Mouse (Mus musculus) liver (tissue): ENCODE measurements around the gene Dll4.
A peak's percentile ranks its signal among the peaks of the same experiment; 100 is the strongest.

Source experiments
- DNase-seq: peaks from one replicate; pipeline ENCODE4 v3.0.0-alpha.2; 2020; ENCODE audit warnings: mixed read lengths

The Dll4 gene

DNA sequence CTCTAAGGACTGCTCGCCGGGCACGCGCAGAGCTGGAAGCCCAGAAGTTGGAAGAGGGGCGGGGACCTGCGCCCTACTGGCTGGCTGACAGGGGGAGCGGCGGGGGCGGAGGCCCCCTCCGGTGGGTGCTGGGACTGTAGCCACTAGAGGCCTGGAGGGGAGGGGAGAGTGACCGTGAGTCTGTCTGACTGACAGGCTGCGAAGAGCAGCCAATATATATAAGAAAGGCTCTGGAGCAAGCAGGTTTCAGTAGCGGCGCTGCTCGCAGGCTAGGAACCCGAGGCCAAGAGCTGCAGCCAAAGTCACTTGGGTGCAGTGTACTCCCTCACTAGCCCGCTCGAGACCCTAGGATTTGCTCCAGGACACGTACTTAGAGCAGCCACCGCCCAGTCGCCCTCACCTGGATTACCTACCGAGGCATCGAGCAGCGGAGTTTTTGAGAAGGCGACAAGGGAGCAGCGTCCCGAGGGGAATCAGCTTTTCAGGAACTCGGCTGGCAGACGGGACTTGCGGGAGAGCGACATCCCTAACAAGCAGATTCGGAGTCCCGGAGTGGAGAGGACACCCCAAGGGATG is at the start of gene Dll4:
Gene Dll4 (plus strand): TSS at position 217 of the 576 bp plus-strand sequence.
- DNase-seq: peak; percentile 46

DNA sequence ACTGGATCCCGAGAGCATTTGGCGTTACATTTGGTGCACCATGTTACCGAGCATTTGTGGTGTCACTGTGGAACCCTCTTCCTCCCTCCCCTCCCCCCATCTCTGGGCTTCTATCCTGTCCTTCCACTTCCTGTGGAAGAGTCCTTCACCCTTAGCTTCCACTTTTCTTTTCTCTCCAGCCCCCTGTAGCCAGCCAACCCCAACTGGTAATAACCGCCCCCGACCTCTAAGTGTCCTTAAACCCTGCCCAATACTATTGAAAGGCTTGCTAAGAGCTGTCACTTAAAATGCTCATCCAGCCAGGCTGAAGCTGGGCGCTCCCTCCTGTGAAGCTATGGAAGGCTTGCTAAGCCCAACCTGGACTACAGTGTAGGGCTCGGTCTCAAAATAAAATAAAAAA is 48.7 kb upstream of the Dll4 start:
- DNase-seq: no peak

DNA sequence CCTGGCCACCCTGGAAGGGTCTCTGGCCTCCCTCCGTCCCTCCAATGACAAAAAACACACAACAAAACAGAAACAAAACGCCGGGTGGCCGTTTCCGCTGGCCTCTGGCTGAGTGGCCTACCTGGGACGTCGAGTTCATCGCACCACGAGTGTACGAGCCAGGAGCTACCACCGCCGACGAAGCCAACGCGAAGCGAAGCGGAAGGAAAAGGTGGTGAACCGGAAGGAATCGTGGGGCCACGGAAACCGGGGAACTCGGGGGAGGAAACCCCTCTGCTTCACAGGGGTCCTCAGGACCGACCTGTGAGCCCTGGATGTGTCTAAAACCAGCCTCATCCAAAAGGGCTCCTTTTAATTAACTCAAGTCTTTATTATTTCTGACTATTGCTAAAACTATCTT is 47.8 kb upstream of the Dll4 start:
- no peak for DNase-seq

DNA sequence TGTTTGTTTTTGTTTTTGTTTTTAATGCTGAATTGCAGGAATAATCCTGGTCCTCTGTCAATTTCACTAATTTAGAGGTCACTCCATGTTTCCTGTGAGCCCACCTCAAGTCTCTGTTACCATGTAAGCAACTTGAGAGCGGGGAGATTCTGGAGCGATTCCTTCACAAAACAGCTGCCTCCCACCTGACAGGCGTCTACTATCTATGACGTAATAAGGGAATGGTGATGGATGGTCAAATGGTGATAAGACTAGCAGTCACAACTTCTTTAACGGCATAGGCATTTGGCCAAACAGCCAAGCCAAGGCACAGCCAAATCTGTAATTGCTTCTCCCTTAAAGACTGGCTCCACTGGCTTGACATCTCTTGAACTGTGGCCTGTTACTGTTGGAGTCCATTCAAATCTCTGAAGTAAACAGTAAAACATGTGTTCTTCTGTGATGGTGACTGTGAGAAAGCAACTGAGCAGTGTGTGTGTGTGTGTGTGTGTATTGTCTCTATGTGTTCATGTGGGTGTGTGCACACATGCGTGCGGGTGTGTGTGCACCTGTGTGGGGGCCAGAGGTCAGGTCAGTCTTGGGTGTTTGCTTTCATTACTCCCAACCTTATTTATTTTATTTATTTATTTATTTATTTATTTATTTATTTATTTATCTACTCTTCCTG is 43.6 kb upstream of the Dll4 start:
- DNase-seq: no peak

DNA sequence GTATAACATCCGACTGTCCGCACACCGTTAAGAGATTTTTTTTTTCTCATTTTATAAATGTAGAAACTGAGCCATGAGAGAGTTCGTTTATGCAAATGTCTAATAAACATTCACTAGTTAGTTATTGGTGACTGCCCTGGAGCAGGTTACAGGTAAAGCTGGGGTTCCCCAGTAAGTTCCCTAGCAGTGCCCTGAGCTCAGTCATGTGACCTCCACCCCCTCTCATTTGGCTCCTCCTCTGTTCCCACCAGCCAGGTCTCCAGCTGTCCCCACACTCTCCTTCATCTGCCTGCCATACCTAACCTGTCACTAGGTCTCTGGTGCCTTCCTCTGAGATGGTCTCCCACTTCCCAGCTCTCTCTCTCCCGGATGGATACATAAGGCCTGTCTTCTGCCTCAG is 38.2 kb upstream of the Dll4 start:
- no peak for DNase-seq

DNA sequence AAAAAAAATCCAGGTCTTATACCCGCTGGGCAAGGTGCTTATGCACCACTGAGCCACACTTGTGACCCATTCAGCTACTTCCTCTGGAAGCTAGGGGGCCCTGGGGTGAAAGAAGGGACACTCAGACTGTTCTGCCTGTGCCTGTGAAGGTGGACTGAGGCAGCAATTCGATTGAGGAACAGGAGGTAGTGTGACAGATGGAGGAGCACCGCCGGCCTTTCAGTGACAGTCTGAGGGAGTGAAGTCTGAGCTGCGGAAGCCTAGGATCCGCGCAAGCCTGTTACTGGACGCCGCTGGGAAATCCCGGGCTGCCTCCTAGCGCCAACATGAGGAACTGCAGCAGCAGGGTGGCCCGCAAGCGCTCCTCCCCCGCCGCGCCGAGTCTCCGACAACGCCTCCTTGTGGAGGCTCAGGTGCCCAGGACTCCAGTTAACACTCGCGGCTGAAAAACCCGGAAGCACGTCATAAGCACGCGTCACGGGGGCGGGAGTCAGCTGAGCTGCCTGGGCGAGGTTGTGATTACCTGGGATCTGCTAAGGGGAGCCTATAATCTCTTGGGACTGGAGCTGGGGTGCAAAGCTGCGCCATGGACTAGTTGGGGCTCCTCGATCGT is 37.2 kb upstream of the Dll4 start, which contains the start of gene Vps18:
Gene Vps18 (plus strand): TSS at position 471 of the 613 bp plus-strand sequence.
- DNase-seq: peak; percentile 97

DNA sequence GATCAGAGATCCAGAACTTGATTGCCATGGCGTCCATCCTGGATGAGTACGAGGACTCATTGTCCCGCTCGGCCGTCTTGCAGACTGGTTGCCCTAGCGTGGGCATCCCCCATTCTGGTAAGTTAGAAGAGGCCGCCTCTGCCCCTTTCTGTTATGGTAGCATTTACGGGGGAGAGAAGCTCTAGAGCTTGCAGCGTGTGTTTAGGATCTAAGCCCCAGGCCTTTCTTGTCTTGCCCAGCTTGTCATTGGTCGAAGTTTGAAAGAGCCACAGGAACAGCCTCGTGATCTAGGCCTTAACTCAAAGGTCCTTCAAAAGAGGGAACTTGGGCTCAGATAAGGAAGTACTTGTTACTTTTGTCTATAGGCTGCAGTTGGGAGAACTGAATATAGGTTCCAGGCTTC is 36.6 kb upstream of the Dll4 start:
- DNase-seq: no peak

DNA sequence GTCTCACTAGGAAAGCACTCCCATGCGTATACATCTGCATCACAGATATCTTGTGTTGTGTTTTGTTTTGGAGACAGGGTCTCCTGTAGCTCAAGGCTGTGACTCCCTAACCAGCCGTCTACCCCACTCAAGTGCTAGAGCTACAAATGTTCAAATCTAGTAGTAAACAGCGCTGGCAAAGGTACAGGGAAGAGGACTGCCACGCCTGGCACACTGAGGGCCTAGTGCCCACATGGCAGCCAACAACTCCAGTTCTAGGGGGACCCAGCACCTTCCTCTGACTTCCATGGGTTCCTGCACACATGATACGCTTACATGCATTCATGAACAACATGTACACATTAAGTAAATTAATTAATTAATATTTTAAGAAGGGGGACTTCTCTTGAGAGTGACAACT is 33.3 kb upstream of the Dll4 start:
- DNase-seq: no peak

DNA sequence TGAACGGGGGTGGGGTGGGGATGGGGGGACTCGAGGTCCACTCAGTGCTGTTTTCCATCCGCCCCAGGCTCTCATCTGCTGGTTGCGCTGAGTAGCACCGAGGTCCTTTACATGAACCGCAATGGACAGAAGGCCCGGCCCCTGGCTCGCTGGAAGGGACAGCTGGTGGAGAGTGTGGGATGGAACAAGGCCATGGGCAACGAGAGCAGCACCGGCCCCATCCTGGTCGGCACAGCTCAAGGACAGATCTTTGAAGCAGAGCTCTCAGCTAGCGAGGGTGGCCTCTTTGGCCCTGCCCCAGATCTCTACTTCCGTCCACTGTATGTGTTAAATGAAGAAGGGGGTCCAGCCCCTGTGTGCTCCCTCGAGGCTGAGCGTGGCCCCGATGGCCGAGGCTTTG is 32.7 kb upstream of the Dll4 start:
- DNase-seq: no peak

DNA sequence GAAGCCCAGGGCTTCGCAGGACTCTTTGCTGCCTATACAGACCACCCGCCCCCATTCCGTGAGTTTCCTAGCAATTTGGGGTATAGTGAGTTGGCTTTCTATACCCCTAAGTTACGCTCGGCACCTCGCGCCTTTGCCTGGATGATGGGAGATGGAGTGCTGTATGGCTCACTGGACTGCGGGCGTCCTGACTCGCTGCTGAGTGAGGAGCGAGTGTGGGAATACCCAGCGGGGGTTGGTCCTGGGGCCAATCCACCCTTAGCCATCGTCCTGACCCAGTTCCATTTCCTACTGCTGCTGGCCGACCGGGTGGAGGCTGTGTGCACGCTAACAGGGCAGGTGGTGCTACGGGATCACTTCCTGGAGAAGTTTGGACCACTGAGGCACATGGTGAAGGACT is 32.3 kb upstream of the Dll4 start:
- DNase-seq: no peak

DNA sequence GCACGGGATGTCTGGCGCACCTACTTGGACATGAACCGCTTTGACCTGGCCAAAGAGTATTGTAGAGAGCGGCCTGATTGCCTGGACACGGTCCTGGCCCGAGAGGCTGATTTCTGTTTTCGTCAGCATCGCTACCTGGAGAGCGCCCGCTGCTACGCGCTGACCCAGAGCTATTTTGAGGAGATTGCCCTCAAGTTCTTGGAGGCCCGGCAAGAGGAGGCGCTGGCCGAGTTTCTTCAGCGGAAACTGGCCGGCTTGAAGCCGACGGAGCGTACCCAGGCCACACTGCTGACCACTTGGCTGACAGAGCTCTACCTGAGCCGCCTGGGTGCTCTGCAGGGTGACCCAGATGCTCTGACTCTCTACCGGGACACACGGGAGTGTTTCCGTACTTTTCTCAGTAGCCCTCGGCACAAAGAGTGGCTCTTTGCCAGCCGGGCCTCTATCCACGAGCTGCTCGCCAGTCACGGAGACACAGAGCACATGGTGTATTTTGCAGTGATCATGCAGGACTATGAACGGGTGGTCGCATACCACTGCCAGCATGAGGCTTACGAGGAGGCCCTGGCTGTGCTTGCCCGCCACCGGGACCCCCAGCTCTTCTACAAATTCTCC is 31.7 kb upstream of the Dll4 start:
- DNase-seq: no peak

DNA sequence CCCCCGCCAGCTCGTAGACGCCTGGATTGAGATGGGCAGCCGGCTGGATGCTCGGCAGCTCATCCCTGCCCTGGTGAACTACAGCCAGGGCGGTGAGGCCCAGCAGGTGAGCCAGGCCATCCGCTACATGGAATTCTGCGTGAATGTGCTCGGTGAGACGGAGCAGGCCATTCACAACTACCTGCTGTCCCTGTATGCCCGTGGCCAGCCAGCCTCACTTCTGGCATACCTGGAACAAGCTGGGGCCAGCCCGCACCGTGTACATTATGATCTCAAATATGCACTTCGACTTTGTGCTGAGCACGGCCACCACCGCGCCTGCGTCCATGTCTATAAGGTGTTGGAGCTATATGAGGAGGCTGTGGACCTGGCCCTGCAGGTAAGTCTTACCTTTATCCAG is 31.2 kb upstream of the Dll4 start:
- DNase-seq: no peak

DNA sequence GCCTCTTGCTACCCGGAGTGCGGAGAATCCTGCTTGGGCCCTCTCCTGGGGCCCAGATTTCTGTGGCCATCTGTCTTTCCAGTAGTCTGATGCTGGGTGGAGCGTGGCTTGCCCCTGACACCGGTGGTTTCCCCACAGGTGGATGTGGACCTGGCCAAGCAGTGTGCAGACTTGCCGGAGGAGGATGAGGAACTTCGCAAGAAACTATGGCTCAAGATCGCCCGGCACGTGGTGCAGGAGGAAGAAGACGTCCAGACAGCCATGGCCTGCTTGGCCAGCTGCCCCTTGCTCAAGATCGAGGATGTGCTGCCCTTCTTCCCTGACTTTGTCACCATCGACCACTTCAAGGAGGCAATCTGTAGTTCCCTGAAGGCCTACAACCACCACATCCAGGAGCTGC is 28.8 kb upstream of the Dll4 start:
- no peak for DNase-seq

DNA sequence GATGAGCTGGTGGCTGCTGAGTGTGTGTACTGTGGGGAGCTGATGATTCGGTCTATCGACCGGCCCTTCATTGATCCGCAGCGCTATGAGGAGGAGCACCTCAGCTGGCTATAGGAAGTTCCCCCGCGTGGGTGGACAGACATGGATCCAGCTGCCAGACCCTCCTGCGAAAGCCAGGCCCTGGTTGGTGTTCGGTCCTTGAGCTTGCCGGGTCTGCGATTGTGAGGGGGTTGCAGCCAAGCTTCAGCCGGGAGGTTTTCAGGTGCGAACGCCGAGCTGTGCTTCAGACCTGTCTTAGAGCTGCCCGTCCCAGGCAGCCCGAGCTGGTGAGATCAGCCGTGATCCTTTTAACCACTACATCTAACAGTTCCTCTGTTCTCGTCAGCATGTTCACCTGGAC is 28.1 kb upstream of the Dll4 start:
- no peak for DNase-seq

DNA sequence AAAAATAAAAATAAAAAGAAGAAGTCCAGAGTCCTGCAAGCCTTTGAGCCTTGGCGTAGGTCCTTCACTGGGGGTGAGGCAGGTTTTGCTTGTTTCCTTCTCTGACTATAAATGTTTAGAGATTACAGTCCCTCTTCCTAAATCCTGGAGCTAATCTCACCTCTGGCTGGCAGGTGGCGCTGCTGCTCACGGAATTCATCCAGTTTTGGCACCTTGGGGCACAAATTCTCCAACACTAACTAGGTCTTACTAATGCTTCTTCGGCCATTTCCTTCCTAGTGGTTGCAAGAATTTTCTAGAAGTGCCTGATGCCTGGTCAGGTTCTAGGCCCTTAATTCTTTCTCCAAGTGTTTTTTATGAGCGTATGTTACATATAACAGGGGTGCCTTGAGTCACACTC is 27.3 kb upstream of the Dll4 start:
- peak; percentile 71 for DNase-seq

DNA sequence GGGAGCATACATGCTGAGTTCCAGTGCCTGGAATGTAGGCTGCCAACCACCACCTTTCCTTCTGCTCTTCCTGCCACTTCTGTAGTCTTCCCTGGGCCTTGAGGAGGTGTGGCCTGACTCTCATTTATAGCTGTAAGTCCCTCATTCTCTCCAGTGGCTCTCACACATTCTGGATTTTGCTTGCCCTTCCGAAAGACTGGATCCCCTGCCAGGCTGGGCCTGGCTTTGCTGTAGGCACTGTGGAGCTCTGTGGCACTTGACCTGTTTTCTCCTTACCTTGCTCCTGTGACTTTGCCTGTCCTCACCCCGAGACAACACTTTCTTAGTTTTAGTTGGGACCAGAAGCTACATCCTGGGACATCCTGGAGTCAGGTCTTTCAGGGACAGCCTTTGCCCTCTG is 26.7 kb upstream of the Dll4 start:
- no peak for DNase-seq

DNA sequence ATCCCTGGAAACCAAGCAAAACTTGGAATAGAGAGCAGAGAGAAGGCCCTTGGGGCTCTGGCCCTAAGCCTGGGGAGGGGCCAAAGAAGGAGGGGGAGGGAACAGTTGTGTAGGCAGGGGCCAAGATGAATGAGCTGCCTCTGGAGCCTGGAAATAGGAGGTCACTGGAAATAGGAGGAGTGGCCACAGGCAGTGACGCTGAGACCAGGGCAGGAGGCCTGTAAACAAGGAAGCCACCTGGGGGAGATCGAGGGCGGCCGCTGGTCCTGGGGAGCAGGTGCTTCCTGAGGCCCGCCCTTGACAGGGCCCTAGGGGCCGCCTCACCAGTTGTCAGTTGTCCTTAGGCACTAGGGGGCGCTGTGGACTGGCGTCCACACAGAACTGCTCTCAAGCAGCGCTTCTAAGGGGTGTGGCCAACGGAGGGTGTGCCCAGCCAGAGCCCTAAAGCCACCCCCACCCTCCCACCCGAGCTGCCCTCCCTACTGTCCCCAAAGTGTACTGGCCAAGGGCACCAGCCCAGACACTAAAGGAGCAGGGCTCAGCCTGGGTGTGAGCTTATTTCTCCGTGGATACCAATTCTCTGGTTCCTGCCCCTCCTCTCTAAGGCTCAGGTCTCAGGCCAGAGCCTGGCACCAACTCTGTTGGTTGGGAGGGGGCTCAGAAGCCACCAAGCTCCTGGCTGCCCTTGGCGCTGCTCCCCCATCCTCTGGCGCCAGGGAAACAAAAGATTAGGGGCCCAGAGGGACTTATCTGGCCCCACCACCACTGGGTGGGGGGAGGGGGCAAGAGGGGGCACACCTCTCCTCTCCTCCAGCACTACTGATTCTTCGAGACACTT is 25.4 kb upstream of the Dll4 start:
- peak; percentile 96 for DNase-seq

DNA sequence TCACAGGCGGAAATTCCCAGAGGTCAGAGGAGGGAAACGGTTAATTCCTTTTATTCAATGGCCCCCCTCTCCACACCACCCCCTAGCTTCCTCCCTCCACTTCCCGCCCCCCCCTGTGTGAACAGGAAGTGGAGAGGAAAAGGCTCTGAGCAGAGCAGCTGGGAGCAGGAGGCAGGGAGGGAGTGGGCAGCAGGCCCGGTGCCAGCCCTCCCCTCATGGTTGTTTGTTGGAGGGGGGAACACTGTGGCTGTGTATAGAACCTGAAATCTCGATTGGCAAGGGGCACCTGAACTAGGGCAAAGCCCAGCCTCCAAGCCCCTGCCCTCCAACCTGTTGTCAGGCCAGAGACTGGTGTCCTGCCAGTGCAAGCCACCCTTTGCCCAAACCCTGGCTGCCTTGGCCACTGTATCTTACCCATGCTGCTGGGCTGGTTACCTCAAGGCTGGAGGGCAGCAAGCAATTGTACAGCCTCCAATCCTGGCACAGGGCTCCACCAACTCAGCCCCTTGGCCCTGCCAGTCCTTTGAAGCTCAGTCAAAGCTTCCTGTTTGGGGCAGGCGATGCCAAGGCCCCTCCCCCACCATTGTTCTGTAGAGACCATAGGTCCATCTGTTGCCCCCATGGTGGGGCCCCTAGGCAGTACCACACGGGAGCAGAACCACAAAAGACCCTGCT is 24.6 kb upstream of the Dll4 start:
- DNase-seq: no peak

DNA sequence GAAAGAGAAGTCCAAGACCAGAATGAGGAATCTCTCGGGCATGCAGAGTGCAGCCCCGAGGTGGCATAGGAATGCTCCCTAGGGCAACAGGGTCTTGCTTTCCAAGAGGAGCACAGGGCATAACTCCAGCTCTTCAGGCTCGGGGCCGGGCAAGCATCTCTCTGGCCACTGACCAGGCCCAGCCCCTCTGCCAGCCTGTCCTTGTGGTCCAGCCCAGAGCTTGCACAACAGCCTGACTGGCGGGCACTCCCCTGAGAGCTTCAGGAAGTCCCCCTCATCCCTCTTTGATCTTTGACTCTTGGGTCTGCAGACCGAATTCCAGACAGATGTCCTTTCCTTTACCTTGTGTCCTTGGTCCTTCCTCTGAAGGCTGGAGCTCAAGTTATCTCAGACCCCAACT is 22.7 kb upstream of the Dll4 start:
- no peak for DNase-seq

DNA sequence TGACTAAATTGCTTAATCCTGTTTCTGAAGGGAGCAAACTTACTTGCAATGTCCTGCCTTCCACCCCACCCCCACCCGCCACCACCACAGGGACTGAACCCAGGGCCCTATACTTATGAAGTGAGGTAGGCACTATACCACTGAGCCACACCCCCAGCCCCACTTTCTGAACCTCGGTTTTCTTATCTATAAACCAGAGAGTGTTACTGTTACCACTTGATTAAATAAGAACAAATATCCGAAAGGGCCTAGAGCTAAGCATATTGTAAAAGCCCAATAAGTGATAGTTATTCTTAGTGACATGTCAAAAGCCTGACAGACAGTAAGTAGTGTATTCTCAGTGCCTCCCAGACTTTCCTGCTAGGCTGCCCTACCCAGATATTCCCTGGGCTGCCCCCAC is 21.2 kb upstream of the Dll4 start:
- peak; percentile 61 for DNase-seq

DNA sequence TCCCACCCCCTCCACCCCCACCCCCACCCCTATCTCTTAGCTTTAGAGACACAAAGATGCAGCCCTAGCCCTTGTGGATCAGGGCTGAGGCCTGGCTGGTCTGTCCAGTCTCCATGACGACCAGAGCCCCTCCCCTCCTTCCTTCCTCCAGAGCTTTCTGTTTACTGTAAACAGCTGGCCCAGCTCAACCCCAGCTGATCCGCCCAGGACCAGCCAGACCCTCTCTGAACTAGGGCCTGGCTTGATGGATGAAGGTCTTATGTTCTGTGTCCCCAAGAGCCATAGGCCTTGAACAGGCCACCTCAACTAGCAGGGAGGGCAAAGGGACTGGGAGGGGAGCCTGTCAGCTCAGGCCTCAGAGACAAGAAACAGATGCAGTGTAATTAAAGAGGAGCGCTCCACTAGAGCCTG is 20.8 kb upstream of the Dll4 start:
- DNase-seq: peak; percentile 63

DNA sequence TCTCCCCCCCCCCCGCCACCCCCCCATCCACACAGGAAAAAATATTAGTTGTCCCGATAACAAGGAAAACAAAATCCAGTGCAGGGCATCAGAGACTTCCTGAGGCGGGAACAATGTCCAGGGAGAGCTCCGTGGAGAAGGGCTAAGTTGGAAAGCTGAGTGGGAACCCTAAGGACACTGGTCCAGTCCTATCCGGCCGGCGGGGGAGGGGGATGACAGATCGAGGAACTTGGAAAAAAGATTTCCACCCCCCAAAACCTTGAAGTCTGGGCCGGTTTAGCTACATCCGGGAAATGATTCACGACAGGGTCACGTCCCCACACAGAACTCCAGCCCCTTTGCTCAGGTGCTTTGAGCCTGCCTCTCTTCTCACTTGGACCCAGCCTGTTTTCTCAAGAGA is 14.0 kb upstream of the Dll4 start:
- no peak for DNase-seq
